Mouse (Mus musculus): ENCODE results near the gene Arhgef12.

DNA sequence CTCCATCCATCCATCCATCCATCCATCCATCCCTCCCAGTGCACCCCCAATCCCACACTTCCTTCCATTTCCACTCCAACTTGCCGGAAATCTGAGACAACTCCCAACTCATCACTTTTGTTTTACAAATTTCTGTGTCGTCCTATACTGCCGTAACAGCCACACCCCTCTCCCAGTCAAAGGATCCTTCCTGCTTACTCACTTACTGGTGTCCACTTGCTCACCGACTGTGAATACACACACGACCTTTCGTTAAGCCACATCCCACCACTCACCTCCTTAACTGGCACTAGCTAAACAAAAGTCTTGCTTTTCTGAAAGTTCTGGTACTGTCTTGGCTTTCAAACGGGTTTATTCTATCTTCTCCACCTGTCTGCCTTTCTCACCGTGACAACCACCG is 87.4 kb downstream of the Arhgef12 start:
- no peak for TF ChIP-seq POLR2AphosphoS5 (IDR thresholded peaks at IDR 0.05; ENCODE audit: insufficient replicate concordance, low read depth, low read length)
- TF ChIP-seq CTCF (IDR thresholded peaks at IDR 0.05; ENCODE audit: low read depth, low read length), result no peak
- TF ChIP-seq TAL1 (conservative IDR thresholded peaks at IDR 0.05; ENCODE audit: low read depth, low read length), result no peak

Measured in G1E (cell line).